Mouse (Mus musculus): ENCODE measurements around the gene Pcgf2.

DNA sequence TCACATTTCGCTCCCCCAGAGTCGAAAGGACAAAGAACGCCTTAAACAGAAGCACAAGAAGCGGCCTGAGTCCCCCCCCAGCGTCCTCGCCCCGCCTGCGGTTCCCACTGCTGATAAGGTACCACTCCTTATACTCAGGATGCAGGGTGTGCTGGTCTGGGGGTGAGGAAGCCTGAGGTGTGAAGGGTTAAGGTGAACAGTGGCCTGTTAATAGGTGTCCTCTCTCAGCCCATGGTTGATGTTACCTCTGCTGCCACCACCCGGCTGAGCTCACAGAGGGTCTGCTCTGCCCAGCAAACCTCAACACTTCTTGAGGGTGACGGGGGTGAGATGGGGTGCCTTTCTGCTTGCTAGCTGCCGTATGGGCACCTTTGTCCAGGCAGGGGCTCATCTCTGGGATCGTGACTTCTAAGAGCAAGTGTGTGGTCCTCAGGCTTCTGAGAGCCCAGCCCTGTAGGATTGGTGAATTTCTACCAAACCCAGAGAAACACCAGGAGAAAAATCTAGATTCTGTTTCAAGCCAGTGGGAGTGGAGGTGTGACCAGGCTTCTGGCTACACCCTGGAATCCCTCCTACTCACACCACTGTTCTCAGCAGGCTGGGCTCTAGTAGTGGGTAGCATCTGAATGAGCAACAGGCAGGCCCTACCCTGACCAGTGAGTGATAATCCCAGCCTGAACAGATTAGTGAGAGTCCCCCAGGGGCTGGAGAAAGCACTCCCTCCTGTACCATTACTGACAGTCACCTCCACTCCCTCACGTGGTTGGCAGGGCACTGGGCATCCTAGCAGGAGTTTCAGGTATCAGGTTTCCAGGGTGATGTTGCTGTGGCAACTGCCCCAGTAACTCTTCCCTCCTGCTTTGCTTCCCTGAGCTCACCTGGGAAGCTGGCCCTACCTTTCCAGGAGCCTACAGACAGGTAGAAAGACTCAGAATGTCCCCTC is 29.8 kb downstream of the Pcgf2 start:
- TF ChIP-seq TAL1 (conservative IDR thresholded peaks at IDR 0.05; ENCODE audit: low read depth, low read length) (no peak), POLR2AphosphoS5 (IDR thresholded peaks at IDR 0.05; ENCODE audit: insufficient replicate concordance, low read depth, low read length) (no peak), CTCF (IDR thresholded peaks at IDR 0.05; ENCODE audit: low read depth, low read length) (no peak), GATA1 (IDR thresholded peaks at IDR 0.05; ENCODE audit: borderline replicate concordance, low read length) (no peak), GATA2 (IDR thresholded peaks at IDR 0.05; ENCODE audit: borderline replicate concordance, low read depth, low read length) (no peak)
